Comparison of ENCODE assay signal across 24 mouse cellular contexts in the genomic region with DNA sequence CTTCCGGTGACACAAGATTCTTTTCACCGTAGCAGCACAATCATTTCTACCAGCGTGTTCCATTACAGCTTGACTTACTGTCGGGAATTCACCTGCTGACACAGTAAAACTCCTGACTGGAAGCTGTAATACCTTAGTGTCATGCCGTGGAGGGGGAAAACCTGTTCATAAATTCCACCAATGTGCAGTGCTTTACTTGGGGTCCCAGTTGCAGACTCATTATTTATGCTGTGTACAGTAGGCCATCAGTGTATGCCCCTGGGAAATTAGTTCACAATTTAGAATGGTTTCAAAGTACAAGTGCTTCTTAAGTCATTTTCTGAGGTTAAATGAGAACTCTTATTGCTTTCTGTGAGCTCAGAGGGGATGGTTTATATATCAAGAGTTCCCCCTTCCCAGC.
DNase-seq lines count a peak whose midpoint lies in the region; ATAC-seq and TF ChIP-seq lines count a peak whose summit lies in the region.
"Had no signal": no experiment of that assay in that cellular context is flagged by ENCODE, and none has a peak within 500 bp of the region (broad histone marks: within the 10 kb centered on the region; RNA-seq: fewer than 3 reads in every experiment).

No protein-coding gene starts in this region.

- 68% methylated on average over 5 of the region's 5 CpGs for WGBS in embryonic facial prominence, embryonic 13.5 days
- 85% methylated on average over 5 of the region's 5 CpGs for WGBS in embryonic facial prominence, embryonic 10.5 days
- WGBS in midbrain, embryonic 11.5 days, result 85% methylated on average over 5 of the region's 5 CpGs
- 78% methylated on average over 5 of the region's 5 CpGs for WGBS in midbrain, embryonic 15.5 days

- no peak for DNase-seq in embryonic facial prominence, embryonic 10.5 days (ENCODE audit: low spot score)
- peak; percentile 60 for DNase-seq in midbrain, embryonic 11.5 days (ENCODE audit: low spot score, missing footprints)
- DNase-seq in brain, embryonic 14.5 days (ENCODE audit: low read depth), result peak; percentile 25
- no peak for DNase-seq in left cerebral cortex, adult 2 months (ENCODE audit: extremely low spot score in 1 of 2, low spot score in 2 of 2)
- DNase-seq: adrenal gland, adult 8-10 months; adrenal gland, postnatal 25 days; cerebellum, adult 18-20 months; cerebellum, adult 9-10 months; cerebellum, postnatal 14 days; gastrocnemius, postnatal 10 days; gastrocnemius, postnatal 36 days; heart, adult 2 months; heart, postnatal 14 days; heart, postnatal 4 days had no signal

- H3K4me2 ChIP-seq in embryonic facial prominence, embryonic 13.5 days, result no peak overlapping the region
- no peak overlapping the region for H3K4me2 ChIP-seq in midbrain, embryonic 11.5 days
- no peak overlapping the region for H3K4me2 ChIP-seq in midbrain, embryonic 15.5 days
- H3K4me2 ChIP-seq: embryonic facial prominence, embryonic 12.5 days; forebrain, embryonic 13.5 days; heart, embryonic 13.5 days; hindbrain, embryonic 13.5 days had no signal

- no peak overlapping the region for H3K9ac ChIP-seq in embryonic facial prominence, embryonic 13.5 days
- H3K9ac ChIP-seq in midbrain, embryonic 11.5 days (ENCODE audit: low read length), result no peak overlapping the region
- no peak overlapping the region for H3K9ac ChIP-seq in midbrain, embryonic 15.5 days
- H3K9ac ChIP-seq: embryonic facial prominence, embryonic 12.5 days; forebrain, embryonic 13.5 days; heart, embryonic 13.5 days; hindbrain, embryonic 13.5 days had no signal

- no peak for TF ChIP-seq CTCF in brain, embryonic 14.5 days (IDR thresholded peaks at IDR 0.05; ENCODE audit: borderline replicate concordance, extremely low read depth, insufficient read depth, insufficient read length)
- no peak for TF ChIP-seq CTCF in left cerebral cortex, adult 2 months (IDR thresholded peaks at IDR 0.05)

- no peaks in the 10 kb centered on the region for H3K36me3 ChIP-seq in embryonic facial prominence, embryonic 13.5 days
- H3K36me3 ChIP-seq in embryonic facial prominence, embryonic 10.5 days (replicated peaks), result no peaks in the 10 kb centered on the region
- H3K36me3 ChIP-seq in midbrain, embryonic 11.5 days (ENCODE audit: control insufficient read depth, insufficient read depth, low read length), result no peaks in the 10 kb centered on the region
- H3K36me3 ChIP-seq in midbrain, embryonic 15.5 days (replicated peaks), result no peaks in the 10 kb centered on the region
- H3K36me3 ChIP-seq: embryonic facial prominence, embryonic 12.5 days; forebrain, embryonic 10.5 days; heart, embryonic 10.5 days; heart, embryonic 13.5 days; hindbrain, embryonic 13.5 days had no signal

- TF ChIP-seq POLR2A in brain, embryonic 14.5 days (IDR thresholded peaks at IDR 0.05; ENCODE audit: borderline replicate concordance, extremely low read depth, insufficient read depth, insufficient read length, poor library complexity, severe bottlenecking), result no peak

- no peaks in the 10 kb centered on the region for H3K9me3 ChIP-seq in embryonic facial prominence, embryonic 13.5 days
- no peaks in the 10 kb centered on the region for H3K9me3 ChIP-seq in embryonic facial prominence, embryonic 10.5 days
- H3K9me3 ChIP-seq in midbrain, embryonic 11.5 days (ENCODE audit: control insufficient read depth, low read length), result no peaks in the 10 kb centered on the region
- no peaks in the 10 kb centered on the region for H3K9me3 ChIP-seq in midbrain, embryonic 15.5 days
- H3K9me3 ChIP-seq: embryonic facial prominence, embryonic 12.5 days; forebrain, embryonic 10.5 days; forebrain, embryonic 13.5 days; heart, embryonic 10.5 days; heart, embryonic 13.5 days; hindbrain, embryonic 13.5 days had no signal

- intact Hi-C loops in left cerebral cortex, adult 2 months (cut with DNase I), result no loop called here

- H3K4me3 ChIP-seq in embryonic facial prominence, embryonic 13.5 days, result no peak overlapping the region
- H3K4me3 ChIP-seq in embryonic facial prominence, embryonic 10.5 days, result no peak overlapping the region
- no peak overlapping the region for H3K4me3 ChIP-seq in midbrain, embryonic 11.5 days (ENCODE audit: low read depth, low read length)
- no peak overlapping the region for H3K4me3 ChIP-seq in midbrain, embryonic 15.5 days
- no peak overlapping the region for H3K4me3 ChIP-seq in left cerebral cortex, adult 2 months
- H3K4me3 ChIP-seq: embryonic facial prominence, embryonic 12.5 days; forebrain, embryonic 10.5 days; forebrain, embryonic 13.5 days; heart, adult 2 months; heart, embryonic 10.5 days; heart, embryonic 13.5 days; hindbrain, embryonic 13.5 days had no signal

- no peak for ATAC-seq in embryonic facial prominence, embryonic 13.5 days (ENCODE audit: insufficient number of reproducible peaks, insufficient read depth, low FRiP score, low TSS enrichment, low read depth)
- no peak for ATAC-seq in midbrain, embryonic 11.5 days (ENCODE audit: low FRiP score)
- ATAC-seq in midbrain, embryonic 15.5 days (replicated peaks), result no peak
- ATAC-seq: activated CD4-positive, CD25-positive, alpha-beta regulatory T cell, adult 4 months; forebrain, embryonic 13.5 days; forebrain, embryonic 16.5 days had no signal

- H3K27me3 ChIP-seq in embryonic facial prominence, embryonic 13.5 days, result no peaks in the 10 kb centered on the region
- H3K27me3 ChIP-seq in embryonic facial prominence, embryonic 10.5 days (replicated peaks; ENCODE audit: low read depth, poor library complexity, severe bottlenecking), result no peaks in the 10 kb centered on the region
- no peaks in the 10 kb centered on the region for H3K27me3 ChIP-seq in midbrain, embryonic 11.5 days (ENCODE audit: control insufficient read depth, insufficient read depth, low read length)
- H3K27me3 ChIP-seq in midbrain, embryonic 15.5 days (replicated peaks), result no peaks in the 10 kb centered on the region
- H3K27me3 ChIP-seq: embryonic facial prominence, embryonic 12.5 days; forebrain, embryonic 13.5 days; heart, embryonic 13.5 days; hindbrain, embryonic 13.5 days had no signal

- H3K4me1 ChIP-seq in embryonic facial prominence, embryonic 13.5 days, result peaks cover 5% of the 10 kb centered on the region
- peaks cover under 1% of the 10 kb centered on the region for H3K4me1 ChIP-seq in embryonic facial prominence, embryonic 10.5 days
- no peaks in the 10 kb centered on the region for H3K4me1 ChIP-seq in midbrain, embryonic 11.5 days (ENCODE audit: control insufficient read depth, insufficient read depth, low read length)
- H3K4me1 ChIP-seq in midbrain, embryonic 15.5 days, result no peaks in the 10 kb centered on the region
- H3K4me1 ChIP-seq: forebrain, embryonic 10.5 days; forebrain, embryonic 13.5 days; heart, embryonic 10.5 days; heart, embryonic 13.5 days had no signal

- H3K27ac ChIP-seq in embryonic facial prominence, embryonic 13.5 days, result 0 out of 2 replicates have a peak overlapping the region, but pooled peaks have one; percentile 16
- H3K27ac ChIP-seq in embryonic facial prominence, embryonic 10.5 days (replicated peaks), result no peak overlapping the region
- no peak overlapping the region for H3K27ac ChIP-seq in midbrain, embryonic 11.5 days (ENCODE audit: low read depth, low read length)
- no peak overlapping the region for H3K27ac ChIP-seq in midbrain, embryonic 15.5 days
- no peak overlapping the region for H3K27ac ChIP-seq in left cerebral cortex, adult 2 months
- H3K27ac ChIP-seq: embryonic facial prominence, embryonic 12.5 days; forebrain, embryonic 10.5 days; forebrain, embryonic 13.5 days; heart, adult 2 months; heart, embryonic 10.5 days; heart, embryonic 13.5 days; hindbrain, embryonic 13.5 days had no signal

Comparison
In these comparisons a context has a peak if more than half of its experiments do, and no peak if none do; other contexts are left out.
1. DNase-seq: peak in midbrain, embryonic 11.5 days (single experiment) and brain, embryonic 14.5 days (single experiment); none in embryonic facial prominence, embryonic 10.5 days (single experiment) and left cerebral cortex, adult 2 months (0 of 2).